Mouse (Mus musculus) liver, adult 2 months (tissue): ENCODE data around the gene Mpp6.

Source experiments
- CTCF ChIP-seq: fragments of 200-500 bp; IDR thresholded peaks from 2 replicates; pipeline ENCODE4 v1.5.1; 2011; ENCODE audit warnings: low read depth, low read length, control low read depth
- POLR2A ChIP-seq: fragments of 200-500 bp; IDR thresholded peaks from 2 replicates; pipeline ENCODE4 v1.6.1; 2011; ENCODE audit warnings: low read length, control low read depth; ENCODE audit not compliant: insufficient read depth; ENCODE audit errors: extremely low read depth

DNA sequence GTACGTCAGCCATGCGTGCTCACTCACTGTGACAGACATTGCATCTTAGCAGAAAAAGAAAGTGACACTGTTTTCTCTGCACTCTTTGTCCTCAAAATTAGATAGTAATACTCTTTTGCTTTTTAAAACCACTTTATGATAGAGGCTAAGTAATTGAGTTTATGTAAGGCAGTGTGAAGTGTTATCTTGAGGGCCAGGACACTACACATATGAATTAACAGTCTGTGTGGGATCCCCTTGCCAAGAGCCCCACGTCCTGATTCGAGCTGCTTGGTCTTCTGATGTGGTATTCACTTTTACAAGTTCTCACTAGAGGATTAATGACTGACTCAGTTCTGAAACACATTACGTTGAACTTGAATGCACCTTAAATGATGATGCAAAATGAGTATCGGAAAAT lies 49.8 kb downstream of the Mpp6 start:
- no peak for TF ChIP-seq POLR2A
- no peak for TF ChIP-seq CTCF
